ENCODE assay signal across 20 mouse cellular contexts in the genomic region with DNA sequence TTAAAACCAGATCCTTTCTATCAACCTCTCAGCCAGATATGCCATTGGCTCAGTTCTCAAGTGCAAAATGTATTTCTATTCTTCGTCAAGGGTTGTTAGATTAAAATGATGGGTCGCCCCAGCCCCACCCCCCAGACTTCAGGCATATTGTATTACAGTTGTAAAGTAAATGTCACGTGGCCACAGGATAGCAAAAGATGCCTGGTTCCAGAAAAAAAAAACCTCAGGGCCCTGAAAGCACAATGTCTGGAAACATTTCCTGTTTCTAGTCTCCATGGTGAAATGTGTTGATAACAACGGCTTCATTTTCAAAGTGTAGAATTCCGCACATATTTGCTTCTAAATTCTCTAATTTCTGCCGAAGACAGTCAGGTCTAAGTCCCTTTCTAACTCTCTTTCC. TPM values are rescaled to one million over a fixed set of nuclear protein-coding genes. Genes with fewer than 3 reads are reported as not detected.
DNase-seq lines count a peak whose midpoint lies in the region; ATAC-seq and TF ChIP-seq lines count a peak whose summit lies in the region.
"Had no signal": no experiment of that assay in that cellular context is flagged by ENCODE, and none has a peak within 500 bp of the region (broad histone marks: within the 10 kb centered on the region; RNA-seq: fewer than 3 reads in every experiment).

No protein-coding gene starts in this region.

- no peak overlapping the region for H3K9ac ChIP-seq in heart, embryonic 16.5 days (ENCODE audit: low read length)
- no peak overlapping the region for H3K9ac ChIP-seq in lung, postnatal 0 days (replicated peaks; ENCODE audit: low read depth)
- no peak overlapping the region for H3K9ac ChIP-seq in embryonic facial prominence, embryonic 14.5 days (ENCODE audit: low read depth, low read length)
- no peak overlapping the region for H3K9ac ChIP-seq in liver, embryonic 11.5 days (ENCODE audit: low read depth, low read length)
- H3K9ac ChIP-seq: embryonic facial prominence, embryonic 12.5 days; liver, embryonic 12.5 days; neural tube, embryonic 13.5 days; stomach, embryonic 15.5 days had no signal

- no peaks in the 10 kb centered on the region for H3K36me3 ChIP-seq in heart, embryonic 16.5 days (ENCODE audit: control insufficient read depth, insufficient read depth)
- H3K36me3 ChIP-seq in lung, postnatal 0 days (ENCODE audit: insufficient read depth, low read length): no peaks in the 10 kb centered on the region
- H3K36me3 ChIP-seq in embryonic facial prominence, embryonic 14.5 days (ENCODE audit: control insufficient read depth, insufficient read depth, low read length): no peaks in the 10 kb centered on the region
- no peaks in the 10 kb centered on the region for H3K36me3 ChIP-seq in liver, embryonic 11.5 days (ENCODE audit: control insufficient read depth, insufficient read depth, low read length)
- H3K36me3 ChIP-seq: embryonic facial prominence, embryonic 12.5 days; G1E; liver, embryonic 12.5 days; neural tube, embryonic 13.5 days; stomach, embryonic 15.5 days had no signal

- no peaks in the 10 kb centered on the region for H3K27me3 ChIP-seq in heart, embryonic 16.5 days (ENCODE audit: control insufficient read depth, insufficient read depth, low read length)
- H3K27me3 ChIP-seq in lung, postnatal 0 days (replicated peaks; ENCODE audit: insufficient read depth, low read length): no peaks in the 10 kb centered on the region
- H3K27me3 ChIP-seq in embryonic facial prominence, embryonic 14.5 days (replicated peaks; ENCODE audit: control insufficient read depth, insufficient read depth, low read length): no peaks in the 10 kb centered on the region
- H3K27me3 ChIP-seq in liver, embryonic 11.5 days (replicated peaks; ENCODE audit: control insufficient read depth, insufficient read depth, low read length): no peaks in the 10 kb centered on the region
- H3K27me3 ChIP-seq: embryonic facial prominence, embryonic 12.5 days; neural tube, embryonic 13.5 days; stomach, embryonic 15.5 days had no signal

- DNase-seq in heart, postnatal 4 days: no peak
- peak; percentile 30 for DNase-seq in lung, postnatal 0 days (ENCODE audit: low spot score)
- DNase-seq in lung, postnatal 36 days: no peak
- DNase-seq in embryonic facial prominence, embryonic 14.5 days (ENCODE audit: low spot score): peak; percentile 69
- DNase-seq in layer of hippocampus, adult 9-10 months (ENCODE audit: low spot score): no peak
- no peak for DNase-seq in liver, embryonic 11.5 days (ENCODE audit: low spot score)
- DNase-seq: cerebellum, adult 9-11 months; gastrocnemius, postnatal 14 days; layer of hippocampus, postnatal 36 days; lung, postnatal 4 days; spleen, adult 18-20 months had no signal

- WGBS in heart, embryonic 16.5 days: 39% methylated on average over 6 of the region's 6 CpGs
- WGBS in lung, postnatal 0 days: 14% methylated on average over 6 of the region's 6 CpGs
- 15% methylated on average over 6 of the region's 6 CpGs for WGBS in embryonic facial prominence, embryonic 14.5 days
- WGBS in liver, embryonic 11.5 days: 51% methylated on average over 6 of the region's 6 CpGs

- TF ChIP-seq EP300 in lung, postnatal 0 days (IDR thresholded peaks at IDR 0.05): no peak

- no peak overlapping the region for H3K27ac ChIP-seq in heart, embryonic 16.5 days (ENCODE audit: low read length)
- no peak overlapping the region for H3K27ac ChIP-seq in lung, postnatal 0 days (ENCODE audit: low read length)
- H3K27ac ChIP-seq in embryonic facial prominence, embryonic 14.5 days (replicated peaks; ENCODE audit: low read depth, low read length): no peak overlapping the region
- no peak overlapping the region for H3K27ac ChIP-seq in liver, embryonic 11.5 days (ENCODE audit: low read depth, low read length)
- H3K27ac ChIP-seq: embryonic facial prominence, embryonic 12.5 days; liver, embryonic 12.5 days; neural tube, embryonic 13.5 days; stomach, embryonic 15.5 days had no signal

- no peak for TF ChIP-seq CTCF in lung, postnatal 0 days (IDR thresholded peaks at IDR 0.05)

- no peak for ATAC-seq in heart, embryonic 16.5 days (replicated peaks; ENCODE audit: extremely low read depth, insufficient read depth, low FRiP score)
- ATAC-seq in lung, postnatal 0 days: no peak
- no peak; the same call in 1 of the 2 replicates for ATAC-seq in embryonic facial prominence, embryonic 14.5 days (ENCODE audit: low read depth)
- no peak for ATAC-seq in liver, embryonic 11.5 days (replicated peaks; ENCODE audit: low FRiP score)
- ATAC-seq: CD4-positive, CD25-positive, alpha-beta regulatory T cell, adult 4 months; hindbrain, embryonic 16.5 days; liver, embryonic 12.5 days had no signal

- H3K4me3 ChIP-seq in heart, embryonic 16.5 days (ENCODE audit: low read length): no peak overlapping the region
- H3K4me3 ChIP-seq in lung, postnatal 0 days (ENCODE audit: low read depth, low read length): no peak overlapping the region
- H3K4me3 ChIP-seq in embryonic facial prominence, embryonic 14.5 days (ENCODE audit: low read depth, low read length): no peak overlapping the region
- no peak overlapping the region for H3K4me3 ChIP-seq in liver, embryonic 11.5 days (ENCODE audit: low read depth, low read length)
- H3K4me3 ChIP-seq: embryonic facial prominence, embryonic 12.5 days; liver, embryonic 12.5 days; neural tube, embryonic 13.5 days; stomach, embryonic 15.5 days had no signal

- peak overlapping the region; percentile 30 for H3K4me2 ChIP-seq in heart, embryonic 16.5 days (ENCODE audit: low read depth, low read length)
- H3K4me2 ChIP-seq in lung, postnatal 0 days (replicated peaks; ENCODE audit: low read depth, low read length): no peak overlapping the region
- no peak overlapping the region for H3K4me2 ChIP-seq in embryonic facial prominence, embryonic 14.5 days (ENCODE audit: low read depth, low read length)
- H3K4me2 ChIP-seq in liver, embryonic 11.5 days: no peak overlapping the region
- H3K4me2 ChIP-seq: embryonic facial prominence, embryonic 12.5 days; liver, embryonic 12.5 days; midbrain, embryonic 11.5 days; neural tube, embryonic 13.5 days; stomach, embryonic 15.5 days had no signal

- H3K4me1 ChIP-seq in heart, embryonic 16.5 days (ENCODE audit: control insufficient read depth, insufficient read depth, low read length): peaks cover 9% of the 10 kb centered on the region
- H3K4me1 ChIP-seq in lung, postnatal 0 days (ENCODE audit: insufficient read depth, low read depth, low read length): no peaks in the 10 kb centered on the region
- H3K4me1 ChIP-seq in embryonic facial prominence, embryonic 14.5 days (ENCODE audit: control insufficient read depth, insufficient read depth, low read length): no peaks in the 10 kb centered on the region
- no peaks in the 10 kb centered on the region for H3K4me1 ChIP-seq in liver, embryonic 11.5 days (replicated peaks; ENCODE audit: control insufficient read depth, insufficient read depth, low read length)
- H3K4me1 ChIP-seq: embryonic facial prominence, embryonic 12.5 days; liver, embryonic 12.5 days; neural tube, embryonic 13.5 days; stomach, embryonic 15.5 days had no signal

- H3K9me3 ChIP-seq in heart, embryonic 16.5 days (replicated peaks; ENCODE audit: control insufficient read depth, low read length): no peaks in the 10 kb centered on the region
- no peaks in the 10 kb centered on the region for H3K9me3 ChIP-seq in lung, postnatal 0 days (ENCODE audit: low read length)
- no peaks in the 10 kb centered on the region for H3K9me3 ChIP-seq in embryonic facial prominence, embryonic 14.5 days (ENCODE audit: control insufficient read depth, low read length)
- H3K9me3 ChIP-seq in liver, embryonic 11.5 days (ENCODE audit: control insufficient read depth, low read length): no peaks in the 10 kb centered on the region
- H3K9me3 ChIP-seq: embryonic facial prominence, embryonic 12.5 days; G1E; liver, embryonic 12.5 days; neural tube, embryonic 13.5 days; stomach, embryonic 15.5 days had no signal

RNA-seq across cellular contexts. Expression of gene Gtf2a1, which starts 14.3 kb away (rescaled TPM):
- 27.9 and 28.9 TPM in 2 replicates for polyA plus RNA-seq in heart, embryonic 16.5 days (2015; fragmentation: Nextera tagmentation; extraction: Ambion mirVana)
- 10 to 100 TPM; 32.6 to 33.3 TPM for total RNA-seq in heart, postnatal 4 days (2021)
- polyA plus RNA-seq in lung, postnatal 0 days (2015; fragmentation: Nextera tagmentation; extraction: Ambion mirVana): 25.0 and 30.3 TPM in 2 replicates
- polyA plus RNA-seq in embryonic facial prominence, embryonic 14.5 days (2014; fragmentation: Nextera tagmentation; extraction: Ambion mirVana): 26.9 and 32.2 TPM in 2 replicates
- polyA plus RNA-seq in liver, embryonic 11.5 days (2014; fragmentation: Nextera tagmentation; extraction: Ambion mirVana): 28.9 and 32.2 TPM in 2 replicates

Comparison
In these comparisons a context has a peak if more than half of its experiments do, and no peak if none do; other contexts are left out.
1. DNase-seq: peak in lung, postnatal 0 days (single experiment) and embryonic facial prominence, embryonic 14.5 days (single experiment); none in heart, postnatal 4 days (single experiment), lung, postnatal 36 days (single experiment), layer of hippocampus, adult 9-10 months (single experiment) and liver, embryonic 11.5 days (single experiment).